Mouse (Mus musculus): ENCODE results near the gene Ahdc1. TPM values are rescaled to one million over a fixed set of nuclear protein-coding genes. Genes with fewer than 3 reads are reported as not detected.

Gene Ahdc1
- polyA plus RNA-seq, 2 experiments, result 0.53 to 1.3 TPM

DNA sequence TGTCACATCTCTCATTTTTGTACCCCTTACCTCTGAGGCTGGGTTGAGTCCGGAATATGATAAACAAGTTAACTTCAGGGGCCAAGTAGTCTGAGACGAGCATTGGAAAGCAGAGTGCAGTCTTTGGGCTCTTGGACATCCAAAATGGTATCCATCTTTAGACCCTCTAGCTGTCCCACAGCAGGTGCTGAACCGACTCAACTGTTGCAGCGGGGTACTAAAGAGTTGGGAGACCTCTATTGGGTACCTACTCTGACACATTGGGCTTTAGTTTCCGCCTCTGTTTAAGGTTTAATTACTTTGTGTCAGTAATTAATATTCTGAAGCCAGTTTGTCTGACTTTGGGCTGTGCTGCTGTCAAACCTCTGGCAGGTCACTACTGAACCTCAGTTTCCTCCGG is 26.7 kb downstream of the Ahdc1 start:
- Histone ChIP-seq H3K4me2 (ENCODE audit: low read depth) (peak overlapping the region; percentile 59; the same call in 1 of the 2 replicates), H3K9me3 (ENCODE audit: control insufficient read depth, low read length) (no peaks in the 10 kb centered on the region), H3K9ac (replicated peaks) (no peak overlapping the region), H3K4me1 (replicated peaks; ENCODE audit: control insufficient read depth in 2 of 2, insufficient read depth in 2 of 2, low read length in 1 of 2) (peaks cover 0 to 14% of the 10 kb centered on the region in 2 experiments; a peak in 2 of 4 replicates), H3K27ac (no peak overlapping the region), H3K36me3 (replicated peaks; ENCODE audit: control insufficient read depth, insufficient read depth, low read depth) (no peaks in the 10 kb centered on the region), H3K4me3 (ENCODE audit: insufficient read depth in 1 of 2, low read depth in 2 of 2, low read length in 2 of 2) (no peak overlapping the region), H3K27me3 (ENCODE audit: control insufficient read depth, insufficient read depth, low read length) (peaks cover 52% of the 10 kb centered on the region)
- 41% methylated on average over 6 of the region's 6 CpGs for WGBS (ENCODE audit: insufficient replicate concordance)
- no peak for ATAC-seq (ENCODE audit: insufficient read depth)
- TF ChIP-seq CTCF (IDR thresholded peaks at IDR 0.05; ENCODE audit: low read depth) (no peak), EP300 (IDR thresholded peaks at IDR 0.05; ENCODE audit: low read depth) (no peak)
- no peak for DNase-seq (ENCODE audit: low read depth in 3 of 3, low spot score in 3 of 3)

DNA sequence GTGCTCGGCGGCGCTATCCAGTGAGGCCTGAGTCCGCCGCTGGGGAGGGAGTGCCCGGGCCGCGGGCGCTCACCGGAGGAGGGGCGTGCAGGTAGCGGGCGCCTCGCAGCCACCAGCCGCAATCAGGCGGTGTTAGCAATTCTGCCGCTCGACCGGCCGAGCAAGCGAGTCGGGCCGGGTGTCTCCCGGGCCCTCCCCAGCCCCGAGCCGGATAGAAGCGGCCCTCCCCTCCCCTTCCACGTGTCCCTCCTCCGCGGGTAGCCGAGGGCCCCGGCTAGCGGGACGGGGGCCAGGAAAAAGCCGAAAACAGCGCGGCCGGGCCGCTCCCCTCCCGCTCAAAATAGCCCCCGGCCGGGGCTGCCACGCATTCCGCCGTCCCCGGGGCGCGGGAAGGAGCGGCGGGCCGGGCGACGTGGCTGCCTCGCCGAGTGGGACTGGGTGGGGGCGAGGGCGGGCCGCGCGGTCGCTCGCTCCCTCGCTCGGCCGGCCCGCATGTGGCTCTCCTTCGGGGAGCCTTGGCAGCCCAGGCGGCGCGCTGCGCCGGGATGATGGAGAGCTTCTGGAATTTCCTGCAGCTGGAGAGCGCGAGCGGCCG is 27.6 kb downstream of the Ahdc1 start:
- H3K27ac ChIP-seq, result no peak overlapping the region
- ATAC-seq (ENCODE audit: insufficient read depth) (peak; percentile 40; the same call in 1 of the 2 replicates), DNase-seq (ENCODE audit: low read depth in 3 of 3, low spot score in 3 of 3) (no peak)
- peak overlapping the region; percentile 25 to 52 for H3K4me3 ChIP-seq (ENCODE audit: insufficient read depth in 1 of 2, low read depth in 2 of 2, low read length in 2 of 2)
- no peaks in the 10 kb centered on the region for H3K36me3 ChIP-seq (replicated peaks; ENCODE audit: control insufficient read depth, insufficient read depth, low read depth)
- H3K4me2 ChIP-seq (ENCODE audit: low read depth), result peak overlapping the region; percentile 59
- no peak for TF ChIP-seq EP300 (IDR thresholded peaks at IDR 0.05; ENCODE audit: low read depth)
- no peak for TF ChIP-seq CTCF (IDR thresholded peaks at IDR 0.05; ENCODE audit: low read depth)
- WGBS (ENCODE audit: insufficient replicate concordance), result 1% methylated on average over 54 of the region's 76 CpGs
- H3K4me1 ChIP-seq (replicated peaks; ENCODE audit: control insufficient read depth in 2 of 2, insufficient read depth in 2 of 2, low read length in 1 of 2), result peaks cover 6 to 14% of the 10 kb centered on the region in 2 experiments; a peak in 3 of 4 replicates
- no peaks in the 10 kb centered on the region for H3K9me3 ChIP-seq (ENCODE audit: control insufficient read depth, low read length)
- peaks cover 52% of the 10 kb centered on the region for H3K27me3 ChIP-seq (ENCODE audit: control insufficient read depth, insufficient read depth, low read length)
- no peak overlapping the region for H3K9ac ChIP-seq (replicated peaks)

DNA sequence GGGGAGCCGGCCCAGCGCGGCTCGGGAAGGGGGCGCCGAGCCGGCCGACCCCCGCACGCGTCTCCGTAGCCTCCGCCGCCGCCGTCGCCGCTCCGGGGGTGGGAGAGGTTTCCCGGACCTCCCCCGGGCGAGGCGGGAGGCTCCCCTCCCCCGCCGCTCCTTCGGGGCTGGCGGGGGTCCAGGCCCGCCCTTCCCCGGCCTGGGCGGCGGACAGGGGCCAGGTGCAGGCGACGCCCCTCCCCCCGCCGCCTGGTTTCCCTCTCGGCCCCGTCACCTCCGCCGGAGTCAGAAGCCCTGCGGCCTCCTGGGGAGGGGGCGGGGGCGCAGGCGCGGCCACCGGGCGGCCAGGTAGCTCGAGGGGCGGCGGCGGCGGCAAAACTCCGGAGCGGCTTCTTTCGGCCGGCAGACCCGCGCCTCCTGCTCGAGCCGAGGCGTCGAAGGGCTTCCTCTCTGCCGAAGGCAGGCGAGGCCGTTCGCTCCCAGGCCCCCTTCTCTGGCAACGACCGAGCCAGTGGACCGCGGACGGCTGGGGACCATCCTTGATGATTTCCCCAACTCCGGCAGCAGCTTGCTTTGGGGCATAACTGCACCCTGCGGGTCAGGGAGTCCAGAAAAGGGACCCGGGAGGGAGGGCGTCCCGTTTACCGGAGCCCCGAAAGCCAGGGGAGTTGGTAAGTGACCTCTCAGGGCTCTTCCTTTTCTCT is 28.2 kb downstream of the Ahdc1 start:
- DNase-seq (ENCODE audit: low read depth in 3 of 3, low spot score in 3 of 3) (no peak), ATAC-seq (ENCODE audit: insufficient read depth) (no peak)
- 2% methylated on average over 51 of the region's 77 CpGs for WGBS (ENCODE audit: insufficient replicate concordance)

DNA sequence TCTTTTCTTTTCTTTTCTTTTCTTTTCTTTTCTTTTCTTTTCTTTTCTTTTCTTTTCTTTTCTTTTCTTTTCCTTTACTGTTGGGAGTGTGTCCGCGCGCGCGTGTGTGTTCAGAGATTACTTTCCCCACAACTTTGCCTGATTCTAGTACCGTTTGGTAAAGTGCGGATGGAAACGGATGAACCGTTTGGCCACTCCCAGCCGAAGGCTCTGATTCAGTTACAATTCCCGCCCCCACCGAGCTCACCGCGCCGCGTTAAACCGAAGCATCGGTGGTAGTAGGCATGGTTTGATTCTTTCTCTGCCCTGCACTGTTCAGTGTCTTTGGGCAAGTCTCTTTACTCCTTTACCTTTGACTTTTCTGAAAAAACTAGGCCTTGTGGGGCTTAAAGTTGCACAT is 28.8 kb downstream of the Ahdc1 start:
- TF ChIP-seq EP300 (IDR thresholded peaks at IDR 0.05; ENCODE audit: low read depth) (no peak), CTCF (IDR thresholded peaks at IDR 0.05; ENCODE audit: low read depth) (no peak)
- 34% methylated on average over 18 of the region's 18 CpGs for WGBS (ENCODE audit: insufficient replicate concordance)
- Histone ChIP-seq H3K27me3 (ENCODE audit: control insufficient read depth, insufficient read depth, low read length) (peaks cover 52% of the 10 kb centered on the region), H3K27ac (no peak overlapping the region), H3K4me1 (replicated peaks; ENCODE audit: control insufficient read depth in 2 of 2, insufficient read depth in 2 of 2, low read length in 1 of 2) (peaks cover 7 to 24% of the 10 kb centered on the region in 2 experiments; a peak in 3 of 4 replicates), H3K9me3 (ENCODE audit: control insufficient read depth, low read length) (no peaks in the 10 kb centered on the region), H3K4me2 (ENCODE audit: low read depth) (peak overlapping the region; percentile 59), H3K36me3 (replicated peaks; ENCODE audit: control insufficient read depth, insufficient read depth, low read depth) (no peaks in the 10 kb centered on the region), H3K4me3 (ENCODE audit: insufficient read depth in 1 of 2, low read depth in 2 of 2, low read length in 2 of 2) (no peak overlapping the region), H3K9ac (replicated peaks) (no peak overlapping the region)
- DNase-seq (ENCODE audit: low read depth in 3 of 3, low spot score in 3 of 3) (no peak), ATAC-seq (ENCODE audit: insufficient read depth) (no peak)

More for the DNA sequence above, 28.2 kb downstream of the Ahdc1 start:
- no peak overlapping the region for H3K9ac ChIP-seq (replicated peaks)
- no peaks in the 10 kb centered on the region for H3K9me3 ChIP-seq (ENCODE audit: control insufficient read depth, low read length)
- peaks cover 7 to 20% of the 10 kb centered on the region in 2 experiments; a peak in 3 of 4 replicates for H3K4me1 ChIP-seq (replicated peaks; ENCODE audit: control insufficient read depth in 2 of 2, insufficient read depth in 2 of 2, low read length in 1 of 2)
- no peak for TF ChIP-seq EP300 (IDR thresholded peaks at IDR 0.05; ENCODE audit: low read depth)
- no peak for TF ChIP-seq CTCF (IDR thresholded peaks at IDR 0.05; ENCODE audit: low read depth)
- H3K4me3 ChIP-seq (ENCODE audit: insufficient read depth in 1 of 2, low read depth in 2 of 2, low read length in 2 of 2), result peak overlapping the region; percentile 25 to 52
- H3K27ac ChIP-seq, result no peak overlapping the region
- peak overlapping the region; percentile 59 for H3K4me2 ChIP-seq (ENCODE audit: low read depth)
- H3K36me3 ChIP-seq (replicated peaks; ENCODE audit: control insufficient read depth, insufficient read depth, low read depth), result no peaks in the 10 kb centered on the region
- peaks cover 52% of the 10 kb centered on the region for H3K27me3 ChIP-seq (ENCODE audit: control insufficient read depth, insufficient read depth, low read length)

DNA sequence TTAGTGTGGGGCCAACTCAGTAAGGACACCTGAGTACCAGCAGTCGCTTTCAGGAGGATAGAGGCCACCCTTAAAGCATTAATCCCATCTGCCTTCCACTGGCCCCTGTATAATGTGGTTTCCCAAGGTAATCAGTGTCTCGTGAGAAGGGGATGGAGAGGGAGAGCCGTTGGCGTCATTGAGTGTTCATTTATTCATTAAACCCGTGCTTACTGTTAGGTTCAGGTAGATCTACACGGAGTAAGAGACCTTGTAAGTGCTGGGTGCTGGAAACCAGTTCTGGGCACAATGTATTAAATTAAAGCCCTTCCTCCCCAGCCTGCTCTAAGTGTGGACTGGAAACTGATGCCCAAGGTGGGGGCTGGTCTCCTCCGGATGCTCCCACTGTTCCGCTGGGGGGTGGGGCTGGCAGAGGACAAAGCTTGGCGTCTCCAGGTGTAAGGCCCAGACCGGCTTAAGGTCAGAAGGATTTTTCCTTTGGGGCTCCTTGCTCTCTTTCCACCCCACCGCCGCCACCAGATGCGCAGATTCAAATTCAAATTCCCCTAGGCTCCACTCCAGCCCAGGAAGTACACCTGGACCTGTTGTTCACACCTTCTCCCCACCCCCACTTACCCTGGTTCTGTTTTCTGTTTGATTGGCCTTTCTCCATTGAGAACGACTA is 29.3 kb downstream of the Ahdc1 start:
- H3K4me2 ChIP-seq (ENCODE audit: low read depth), result peak overlapping the region; percentile 22; the same call in 1 of the 2 replicates
- 72% methylated on average over 14 of the region's 14 CpGs for WGBS (ENCODE audit: insufficient replicate concordance)
- no peak for ATAC-seq (ENCODE audit: insufficient read depth)

More for the DNA sequence above, 29.3 kb downstream of the Ahdc1 start:
- TF ChIP-seq EP300 (IDR thresholded peaks at IDR 0.05; ENCODE audit: low read depth) (no peak), CTCF (IDR thresholded peaks at IDR 0.05; ENCODE audit: low read depth) (no peak)
- no peak for DNase-seq (ENCODE audit: low read depth in 3 of 3, low spot score in 3 of 3)
- H3K4me1 ChIP-seq (replicated peaks; ENCODE audit: control insufficient read depth in 2 of 2, insufficient read depth in 2 of 2, low read length in 1 of 2), result peaks cover 7 to 29% of the 10 kb centered on the region in 2 experiments; a peak in 3 of 4 replicates
- no peaks in the 10 kb centered on the region for H3K36me3 ChIP-seq (replicated peaks; ENCODE audit: control insufficient read depth, insufficient read depth, low read depth)
- no peak overlapping the region for H3K9ac ChIP-seq (replicated peaks)
- H3K27ac ChIP-seq, result no peak overlapping the region
- peaks cover 52% of the 10 kb centered on the region for H3K27me3 ChIP-seq (ENCODE audit: control insufficient read depth, insufficient read depth, low read length)
- H3K9me3 ChIP-seq (ENCODE audit: control insufficient read depth, low read length), result no peaks in the 10 kb centered on the region
- no peak overlapping the region for H3K4me3 ChIP-seq (ENCODE audit: insufficient read depth in 1 of 2, low read depth in 2 of 2, low read length in 2 of 2)

All from liver, embryonic 14.5 days (tissue).